Mouse (Mus musculus) left cerebral cortex, adult 2 months (tissue): ENCODE results near the gene Tpk1. TPM values are rescaled to one million over a fixed set of nuclear protein-coding genes. Genes with fewer than 3 reads are reported as not detected.

Experiments
- DNase-seq, 2 experiments: peaks; one replicate each; pipeline ENCODE4 v3.0.0; 2021 to 2022; ENCODE audit warnings: low spot score in 2 of 2, mixed read lengths in 1 of 2; ENCODE audit errors: extremely low spot score in 1 of 2
- H3K27ac ChIP-seq: fragments of 200-600 bp; 2 replicates; pipeline ENCODE4 v1.8.1; 2022
- H3K4me3 ChIP-seq: fragments of 200-600 bp; 2 replicates; pipeline ENCODE4 v1.8.1; 2022
- CTCF ChIP-seq: fragments of 200-600 bp; IDR thresholded peaks from 2 replicates; pipeline ENCODE4 v1.8.1; 2022; ENCODE audit warnings: antibody characterized with exemption, mild to moderate bottlenecking, moderate library complexity
- intact Hi-C: fragments of 180-260 bp; cut with DNase I; formaldehyde crosslinking; loops from one replicate; pipeline ENCODE4 v1.15.1; 2025
- total RNA-seq, 2 experiments: library from RNA; stranded (reverse); gene quantifications; 2 replicates each; pipeline ENCODE4 v1.2.3; 2021

The Tpk1 gene
- total RNA-seq, 2 experiments from 2014 or later: 3.2 to 3.9 TPM

GRCm38 (mm10) chr6:43457989-43458388, 208.1 kb downstream of the Tpk1 start:
- H3K27ac ChIP-seq: no peak overlapping the region
- DNase-seq: no peak
- H3K4me3 ChIP-seq: no peak overlapping the region
- intact Hi-C loops: no loop called here
- TF ChIP-seq CTCF: no peak

DNA sequence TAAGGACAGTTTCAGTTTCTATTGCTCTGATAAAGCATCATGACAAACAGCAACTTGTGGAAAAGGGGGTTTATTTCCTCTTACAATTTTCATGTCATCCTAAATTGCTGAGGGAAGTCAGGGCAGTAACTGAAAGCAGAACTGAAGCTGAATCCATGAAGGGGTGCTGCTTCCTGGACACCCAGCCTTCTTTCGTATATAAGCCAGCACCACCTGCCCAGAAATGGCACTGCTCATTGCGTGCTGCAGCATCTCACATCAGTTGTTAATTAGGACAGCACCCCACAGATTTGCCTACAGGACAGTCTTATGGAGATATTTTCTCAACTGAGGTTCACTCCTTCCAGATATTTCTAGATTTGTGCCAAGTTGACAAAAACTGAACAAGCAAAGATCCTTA, 216.6 kb downstream of the Tpk1 start:
- intact Hi-C loops: no loop called here
- no peak for DNase-seq
- no peak overlapping the region for H3K4me3 ChIP-seq
- TF ChIP-seq CTCF: no peak
- no peak overlapping the region for H3K27ac ChIP-seq

GRCm38 (mm10) chr6:43445856-43446255, 220.2 kb downstream of the Tpk1 start:
- intact Hi-C loops: no loop called here
- no peak for TF ChIP-seq CTCF
- no peak for DNase-seq
- H3K4me3 ChIP-seq: no peak overlapping the region
- H3K27ac ChIP-seq: no peak overlapping the region

DNA sequence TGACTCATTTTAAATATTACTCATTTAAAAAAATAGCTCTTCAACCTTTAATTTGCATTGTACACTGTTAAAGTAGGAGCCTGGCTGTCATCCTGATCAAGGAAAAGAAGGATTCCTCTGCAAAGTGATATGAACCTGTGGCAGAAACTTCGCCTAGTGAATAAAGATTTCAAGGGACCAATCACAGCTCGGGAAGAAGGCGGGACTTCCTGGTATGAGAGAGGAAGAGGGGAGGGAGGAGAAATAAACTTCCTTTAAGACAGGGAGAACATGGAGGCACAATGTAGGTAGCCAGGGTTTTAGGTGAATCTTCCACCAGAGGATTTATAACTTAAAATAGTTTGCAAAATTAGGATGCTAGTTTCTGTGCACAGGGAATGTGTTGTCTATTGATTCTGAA, 223.9 kb downstream of the Tpk1 start:
- Histone ChIP-seq H3K4me3 (no peak overlapping the region), H3K27ac (no peak overlapping the region)
- intact Hi-C loops: no loop called here
- TF ChIP-seq CTCF: no peak
- no peak for DNase-seq

- Histone ChIP-seq H3K27ac (no peak overlapping the region), H3K4me3 (no peak overlapping the region)
- intact Hi-C loops: no loop called here
- no peak for DNase-seq
- TF ChIP-seq CTCF: no peak
Measured at GRCm38 (mm10) chr6:43435987-43436541, 230.0 kb downstream of the Tpk1 start.

DNA sequence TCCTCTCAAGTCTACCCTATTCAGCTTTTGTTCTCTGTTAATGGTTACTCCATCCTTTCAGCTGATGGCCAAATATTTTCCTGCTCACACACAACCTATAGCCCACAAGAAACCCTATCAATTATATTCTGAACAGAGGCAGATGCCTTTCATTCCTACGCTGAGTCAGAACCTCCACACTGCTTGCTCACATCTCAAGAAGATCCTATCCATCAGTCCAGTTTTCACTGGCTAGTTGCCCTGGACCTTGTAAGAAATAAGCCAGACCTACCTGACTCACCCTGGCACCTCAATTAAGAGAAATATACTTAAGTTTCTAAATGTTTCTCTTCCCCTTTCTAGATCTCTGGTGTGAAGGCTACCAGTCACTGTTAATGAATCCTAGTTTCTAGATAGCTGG, 231.7 kb downstream of the Tpk1 start:
- no peak for TF ChIP-seq CTCF
- intact Hi-C loops: no loop called here
- no peak overlapping the region for H3K4me3 ChIP-seq
- H3K27ac ChIP-seq: no peak overlapping the region
- no peak for DNase-seq

- intact Hi-C loops: no loop called here
- no peak for DNase-seq
Measured at GRCm38 (mm10) chr6:43424978-43425377, 241.1 kb downstream of the Tpk1 start.

GRCm38 (mm10) chr6:43420358-43420979, 245.6 kb downstream of the Tpk1 start:
- no peak overlapping the region for H3K4me3 ChIP-seq
- no peak overlapping the region for H3K27ac ChIP-seq
- TF ChIP-seq CTCF: no peak
- DNase-seq: no peak
- intact Hi-C loops: no loop called here

More at GRCm38 (mm10) chr6:43424978-43425377, 241.1 kb downstream of the Tpk1 start:
- no peak overlapping the region for H3K4me3 ChIP-seq
- no peak; the same call in 1 of the 2 replicates for TF ChIP-seq CTCF
- no peak overlapping the region for H3K27ac ChIP-seq

- no peak for DNase-seq
- Histone ChIP-seq H3K4me3 (no peak overlapping the region), H3K27ac (no peak overlapping the region)
- no peak for TF ChIP-seq CTCF
- intact Hi-C loops: no loop called here
Measured at GRCm38 (mm10) chr6:43408949-43409348, 257.1 kb downstream of the Tpk1 start.

DNA sequence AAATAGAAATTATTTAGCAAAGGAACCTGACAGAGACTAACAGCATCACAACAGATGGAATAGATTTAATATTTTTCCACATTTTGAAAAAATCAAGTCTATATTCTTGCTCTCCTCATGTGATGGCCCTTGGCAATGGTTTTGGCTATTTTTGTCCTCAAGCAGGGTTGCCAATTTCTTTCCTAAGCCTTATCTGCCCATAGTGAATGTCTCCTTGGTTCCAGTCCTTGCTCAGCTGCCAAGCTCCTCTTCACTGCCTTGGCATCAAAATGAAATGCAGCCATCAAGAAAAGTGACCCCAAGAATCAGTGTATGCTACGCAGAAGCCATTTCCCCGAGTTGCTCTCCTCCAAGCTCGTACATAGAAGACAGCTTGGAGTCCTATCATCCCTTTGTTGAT, 263.0 kb downstream of the Tpk1 start:
- Histone ChIP-seq H3K4me3 (no peak overlapping the region), H3K27ac (no peak overlapping the region)
- no peak for DNase-seq
- no peak for TF ChIP-seq CTCF
- intact Hi-C loops: no loop called here

DNA sequence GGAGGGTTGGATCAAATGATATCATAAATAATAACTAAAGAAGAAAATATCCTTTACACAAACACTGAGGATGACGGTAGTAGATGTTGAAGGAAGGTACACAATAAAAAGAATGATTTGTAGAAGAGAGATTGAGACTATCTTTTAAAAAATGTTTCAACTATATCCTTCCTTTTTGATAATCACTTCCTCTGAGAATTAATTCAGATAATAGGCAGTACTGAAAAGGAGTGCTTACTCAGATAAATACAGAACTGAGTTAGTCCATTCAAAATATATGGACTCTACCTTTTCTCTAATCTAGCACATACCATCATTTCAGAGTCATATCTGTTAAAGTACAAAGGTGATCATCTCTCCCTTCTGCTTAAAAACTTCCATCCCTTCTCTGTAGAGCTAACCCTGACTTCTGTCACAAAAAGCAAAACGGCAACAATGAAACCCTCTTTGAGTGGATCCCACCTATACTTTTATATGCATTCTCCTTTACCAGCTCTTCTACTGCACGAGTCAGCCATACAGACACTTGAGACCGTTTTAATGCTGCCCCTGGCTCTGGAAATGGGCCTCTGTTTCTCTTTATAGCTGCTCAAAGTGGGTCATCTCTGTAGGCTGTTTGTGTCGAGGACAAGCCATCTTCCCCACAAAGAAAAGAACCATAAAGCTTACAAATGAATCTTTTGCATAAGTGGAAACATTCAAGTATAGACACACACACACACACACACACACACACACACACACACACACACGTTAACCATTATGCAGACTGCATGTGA, 263.7 kb downstream of the Tpk1 start:
- H3K4me3 ChIP-seq: no peak overlapping the region
- no peak for DNase-seq
- TF ChIP-seq CTCF: no peak
- intact Hi-C loops: no loop called here
- H3K27ac ChIP-seq: no peak overlapping the region

DNA sequence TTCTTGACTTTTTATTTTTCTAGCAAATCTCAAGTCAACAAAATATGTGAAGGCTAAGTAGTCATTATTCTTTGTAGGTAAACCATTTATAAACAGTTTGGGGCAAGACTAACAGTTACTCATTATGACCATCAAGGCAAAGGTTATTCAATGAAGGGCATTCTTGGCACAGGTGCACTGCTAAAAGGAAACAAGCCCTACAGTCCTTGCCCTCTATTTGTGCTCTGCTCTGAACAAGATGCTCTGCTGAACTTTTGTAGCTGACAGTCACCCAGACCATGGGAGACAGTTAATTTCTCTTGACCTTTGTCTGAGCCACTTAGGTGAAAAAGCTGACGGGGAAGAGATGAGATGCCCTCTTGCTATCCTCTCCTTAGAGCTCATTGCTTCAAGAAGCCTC, 269.7 kb downstream of the Tpk1 start:
- H3K27ac ChIP-seq: no peak overlapping the region
- no peak for TF ChIP-seq CTCF
- intact Hi-C loops: loop anchor here (5.0 kb wide), 1 partner anchor 291 kb away; no protein-coding TSS in a partner anchor

More for the DNA sequence above, 269.7 kb downstream of the Tpk1 start:
- DNase-seq: no peak
- no peak overlapping the region for H3K4me3 ChIP-seq
